Mouse (Mus musculus) left cerebral cortex, postnatal 4 days (tissue): ENCODE measurements around the gene Hist2h3c1. TPM values are rescaled to one million over a fixed set of nuclear protein-coding genes. Genes with fewer than 3 reads are reported as not detected.
"Not testable (repeated sequence)": the region's sequence is repeated elsewhere in the genome, so short reads cannot be mapped to it uniquely, and the experiment has no call there.

Experiments
- DNase-seq: peaks from one replicate; pipeline ENCODE4 v3.0.0-alpha.2; 2022
- intact Hi-C: fragments of 180-260 bp; cut with DNase I; formaldehyde crosslinking; loops from one replicate; pipeline ENCODE4 v1.15.1; 2025
- total RNA-seq, 2 experiments: library from RNA; stranded (reverse); gene quantifications; 2 replicates each; pipeline ENCODE4 v1.2.3; 2021

The Hist2h3c1 gene
- total RNA-seq, 2 experiments from 2014 or later, result 0.90 TPM; not detected in 1

DNA sequence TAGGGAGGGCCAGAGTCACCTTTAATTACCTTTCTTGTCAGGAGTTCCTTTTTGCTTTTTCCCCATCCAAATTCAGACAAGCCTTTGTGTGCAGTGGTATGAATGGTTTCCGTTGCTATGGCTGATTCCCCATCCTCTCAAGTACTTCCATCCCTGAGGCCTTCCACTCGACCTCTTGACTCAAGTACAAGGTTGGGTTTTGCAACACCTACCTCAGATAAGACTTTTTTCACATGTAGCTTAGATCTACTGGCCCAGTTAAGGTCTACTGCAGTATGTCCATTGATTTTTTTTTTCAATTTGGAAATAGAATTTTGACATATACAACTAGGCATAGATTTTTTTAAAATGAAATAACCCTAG is 14.7 kb upstream of the Hist2h3c1 start:
- DNase-seq, result no peak
- intact Hi-C loops, result no loop called here

DNA sequence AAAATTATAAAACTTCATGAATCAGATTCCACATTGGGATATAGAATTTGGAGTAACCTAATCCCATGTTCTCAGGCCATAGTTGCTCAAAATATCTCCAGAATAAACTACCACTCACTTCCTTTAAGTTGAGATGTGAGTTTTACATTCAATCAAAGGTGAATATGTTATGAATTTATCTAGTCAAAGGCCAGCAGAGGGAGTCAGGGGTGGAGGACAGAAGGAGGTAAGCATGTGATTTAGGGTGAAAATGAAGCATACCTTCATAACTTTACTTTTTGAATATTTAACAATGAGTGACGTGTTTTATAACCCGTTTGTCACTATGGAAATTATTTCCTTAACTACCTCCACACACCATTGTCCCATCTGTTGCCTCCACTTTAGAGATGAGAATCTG is 11.6 kb upstream of the Hist2h3c1 start:
- DNase-seq, result no peak
- intact Hi-C loops, result no loop called here

DNA sequence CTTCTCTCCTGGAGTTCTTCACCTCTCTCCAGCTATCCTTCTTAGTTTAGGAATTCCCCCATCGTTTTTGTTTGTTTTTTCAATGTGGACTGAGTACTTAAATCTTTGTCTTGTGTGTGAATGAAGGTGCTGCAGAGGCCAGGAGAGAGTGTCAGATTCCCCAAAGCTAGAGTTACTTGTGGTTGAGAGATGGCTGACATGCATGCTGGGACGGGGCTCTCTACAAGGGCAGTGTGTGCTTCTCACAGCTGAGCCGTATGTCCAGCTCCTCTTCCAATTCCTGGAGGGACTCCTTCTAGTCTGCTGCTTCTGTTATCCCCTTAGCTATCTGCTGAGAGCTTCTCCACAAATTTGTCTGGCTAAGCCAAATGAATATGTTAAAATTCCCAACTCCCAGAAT is 10.6 kb upstream of the Hist2h3c1 start:
- intact Hi-C loops, result no loop called here
- no peak for DNase-seq

DNA sequence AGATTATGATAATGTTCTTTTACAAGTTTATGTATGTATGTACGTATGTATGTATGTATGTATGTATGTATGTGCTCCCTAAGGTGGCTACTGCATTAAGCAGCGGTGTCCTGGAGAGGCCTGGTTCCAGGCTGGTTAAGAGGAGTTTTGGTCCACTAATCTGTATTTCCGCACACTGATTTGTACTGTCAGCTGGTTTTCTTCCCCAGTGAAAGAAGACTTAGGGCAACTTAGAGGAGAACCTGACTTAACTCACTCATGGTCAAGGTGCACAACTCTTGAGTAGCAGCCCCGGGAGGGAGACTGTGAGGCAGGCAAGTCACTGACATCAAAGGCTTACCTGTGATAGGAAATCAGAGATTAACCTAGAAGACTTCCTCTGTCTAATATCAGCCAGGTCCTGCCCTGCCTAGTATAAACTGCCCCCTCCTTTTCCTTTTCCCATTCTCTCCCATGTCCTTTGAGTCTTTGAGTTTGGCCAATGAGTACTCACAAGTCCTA is 9.6 kb upstream of the Hist2h3c1 start:
- no peak for DNase-seq
- intact Hi-C loops, result no loop called here

DNA sequence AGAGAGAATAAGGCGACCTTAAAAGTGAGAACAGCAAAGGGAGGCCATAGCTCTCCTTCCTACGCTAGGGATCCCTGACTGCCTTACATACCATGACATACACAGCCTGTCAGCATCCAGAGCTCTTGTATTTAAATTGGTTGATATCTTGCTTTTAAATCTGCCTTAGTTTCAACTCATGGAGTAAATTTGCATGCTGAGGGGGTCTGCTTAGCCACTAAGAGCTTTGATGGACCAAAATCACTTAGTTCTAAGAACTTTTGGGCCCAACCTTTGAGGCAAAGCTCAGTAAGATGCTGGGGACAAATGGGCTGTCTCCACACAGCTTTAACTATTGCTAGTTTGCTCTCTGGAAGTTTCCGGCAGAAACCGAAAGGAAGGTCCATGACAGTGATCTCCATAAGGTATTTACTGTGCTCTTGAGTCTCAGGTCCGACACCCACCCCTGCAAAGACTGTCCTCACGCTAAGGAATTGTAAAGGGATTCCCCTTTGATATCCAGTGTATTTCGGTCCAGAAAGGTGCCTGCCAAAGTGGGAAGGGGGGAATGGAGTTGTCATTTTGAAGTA is 9.1 kb upstream of the Hist2h3c1 start:
- intact Hi-C loops, result no loop called here
- no peak for DNase-seq

DNA sequence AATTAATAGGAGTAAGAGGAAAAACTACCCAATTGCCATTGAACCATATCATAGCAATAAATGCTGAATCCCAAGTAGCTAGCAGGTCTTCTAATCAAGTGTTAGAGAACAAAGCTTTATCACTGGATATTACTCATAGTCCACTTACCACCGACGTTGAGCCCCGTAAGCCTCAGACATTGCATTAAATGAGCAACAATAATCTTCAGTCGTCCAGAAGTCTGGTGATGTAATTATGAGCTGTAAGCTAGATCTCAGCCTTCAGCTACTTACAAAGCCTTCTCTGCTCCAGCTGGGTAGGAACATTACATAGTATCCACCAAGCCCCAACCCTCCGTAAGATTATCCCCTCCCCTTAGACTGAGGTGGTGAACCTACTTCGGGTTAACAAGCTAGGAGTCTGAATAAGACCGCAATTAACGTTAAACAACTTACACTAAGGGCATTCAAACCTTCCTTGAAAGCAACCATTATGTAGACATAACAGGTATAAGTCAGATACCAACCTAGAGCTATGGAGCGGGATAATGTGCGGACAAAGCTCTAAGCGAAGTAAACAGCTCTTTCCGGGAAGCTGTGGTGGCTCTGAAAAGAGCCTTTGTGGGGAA is 8.5 kb upstream of the Hist2h3c1 start:
- intact Hi-C loops, result no loop called here
- no peak for DNase-seq

DNA sequence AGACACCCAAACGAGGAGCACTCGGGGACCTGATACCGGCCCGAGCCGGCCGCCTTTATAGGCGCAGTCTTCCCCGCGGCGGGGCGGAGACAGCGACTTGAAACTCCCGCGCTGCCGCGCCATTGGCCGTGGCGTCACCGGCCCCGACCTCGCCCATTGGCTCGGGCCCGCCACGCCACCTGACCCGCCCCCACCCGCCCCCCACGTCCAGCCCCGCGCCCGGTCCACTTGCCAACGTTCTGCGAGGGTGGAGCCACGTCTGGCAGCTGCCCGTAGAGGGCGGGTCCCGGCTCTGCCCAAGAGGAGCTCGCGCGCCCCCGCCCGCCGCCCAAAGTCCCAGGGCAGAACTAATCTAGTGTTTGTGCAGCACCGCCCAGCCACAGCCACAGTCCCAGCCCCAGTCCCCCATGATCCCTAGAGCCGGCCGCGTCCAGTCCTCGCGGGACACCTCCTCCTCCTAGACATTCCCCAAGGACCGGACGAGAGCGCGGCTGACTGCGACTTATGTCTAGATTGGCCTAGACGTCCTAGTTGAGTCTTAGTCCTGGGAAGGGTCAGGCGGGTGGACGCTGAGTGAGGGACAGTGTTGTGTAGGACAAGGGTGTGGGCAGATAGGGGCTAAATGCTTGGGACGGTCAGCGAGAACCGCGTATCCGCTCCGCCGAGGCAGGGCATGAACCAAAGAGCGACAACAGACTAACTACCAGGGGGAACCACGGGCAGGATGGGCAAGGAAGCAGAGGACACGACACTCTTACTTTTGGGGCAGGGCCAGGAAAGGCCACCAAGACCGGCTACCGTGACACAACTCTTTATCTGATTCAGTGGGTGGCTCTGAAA is 7.3 kb upstream of the Hist2h3c1 start, which contains the start of gene Hist2h3c2:
Gene Hist2h3c2, minus strand, starts transcription at position 174 of the 840 bp plus-strand sequence.
- peak; percentile 56 for DNase-seq
- intact Hi-C loops, result not testable (repeated sequence)

DNA sequence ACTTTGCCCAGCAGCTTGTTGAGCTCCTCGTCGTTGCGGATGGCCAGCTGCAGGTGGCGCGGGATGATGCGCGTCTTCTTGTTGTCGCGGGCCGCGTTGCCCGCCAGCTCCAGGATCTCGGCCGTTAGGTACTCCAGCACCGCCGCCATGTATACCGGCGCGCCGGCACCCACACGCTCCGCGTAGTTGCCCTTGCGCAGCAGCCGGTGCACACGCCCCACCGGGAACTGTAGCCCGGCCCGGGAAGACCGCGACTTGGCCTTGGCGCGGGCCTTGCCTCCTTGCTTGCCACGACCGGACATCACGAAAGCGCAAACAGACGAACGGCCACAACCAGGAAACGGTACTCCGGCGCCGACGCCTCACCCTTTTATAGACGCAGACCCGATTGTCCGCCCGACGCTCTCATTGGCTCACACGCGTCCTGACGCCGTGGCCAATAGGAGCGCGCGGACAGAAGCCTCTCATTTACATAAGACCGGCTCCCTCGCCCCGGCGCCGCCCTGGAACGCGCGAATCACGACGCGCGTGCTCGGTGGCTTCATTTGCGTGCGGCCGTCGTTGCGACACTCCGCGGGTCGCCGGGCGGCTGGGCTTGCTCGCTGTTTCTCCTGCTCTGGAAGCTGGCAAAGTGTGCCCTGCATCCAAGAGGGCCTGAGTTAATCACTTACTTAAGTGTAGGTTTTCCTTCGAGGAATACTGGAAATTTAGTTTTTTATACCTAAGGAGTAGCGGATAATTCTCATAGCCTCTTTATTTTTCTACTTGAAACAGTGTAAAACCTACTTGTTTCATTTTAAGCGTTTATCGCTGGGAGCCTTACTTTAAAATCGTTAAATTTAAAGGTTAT is 6.3 kb upstream of the Hist2h3c1 start, which contains the start of gene Hist2h2aa2:
Gene Hist2h2aa2, minus strand, starts transcription at position 328 of the 850 bp plus-strand sequence.
- intact Hi-C loops, result not testable (repeated sequence)

DNA sequence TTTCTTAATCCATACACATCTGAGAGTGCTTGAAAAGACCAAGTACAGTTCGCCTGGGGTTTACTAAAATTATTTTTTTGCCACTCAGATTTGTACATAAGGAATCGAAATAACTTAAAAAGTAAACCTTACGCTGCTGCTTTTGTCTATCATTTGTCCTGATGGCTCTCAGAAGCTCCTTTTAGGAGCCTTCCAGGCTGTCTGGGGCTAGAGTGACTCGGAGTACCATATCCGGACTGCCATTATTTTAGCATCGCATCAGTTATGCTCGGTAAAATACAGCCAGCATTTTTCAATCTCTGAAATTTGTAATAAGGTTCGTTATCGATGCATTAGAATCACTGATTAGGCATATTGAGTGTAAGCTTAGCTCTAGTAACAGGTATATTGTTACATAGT is 5.7 kb upstream of the Hist2h3c1 start:
- intact Hi-C loops, result no loop called here
- DNase-seq, result no peak

More for the DNA sequence above, 6.3 kb upstream of the Hist2h3c1 start, which contains the start of gene Hist2h2aa2:
- DNase-seq, result peak; percentile 93

DNA sequence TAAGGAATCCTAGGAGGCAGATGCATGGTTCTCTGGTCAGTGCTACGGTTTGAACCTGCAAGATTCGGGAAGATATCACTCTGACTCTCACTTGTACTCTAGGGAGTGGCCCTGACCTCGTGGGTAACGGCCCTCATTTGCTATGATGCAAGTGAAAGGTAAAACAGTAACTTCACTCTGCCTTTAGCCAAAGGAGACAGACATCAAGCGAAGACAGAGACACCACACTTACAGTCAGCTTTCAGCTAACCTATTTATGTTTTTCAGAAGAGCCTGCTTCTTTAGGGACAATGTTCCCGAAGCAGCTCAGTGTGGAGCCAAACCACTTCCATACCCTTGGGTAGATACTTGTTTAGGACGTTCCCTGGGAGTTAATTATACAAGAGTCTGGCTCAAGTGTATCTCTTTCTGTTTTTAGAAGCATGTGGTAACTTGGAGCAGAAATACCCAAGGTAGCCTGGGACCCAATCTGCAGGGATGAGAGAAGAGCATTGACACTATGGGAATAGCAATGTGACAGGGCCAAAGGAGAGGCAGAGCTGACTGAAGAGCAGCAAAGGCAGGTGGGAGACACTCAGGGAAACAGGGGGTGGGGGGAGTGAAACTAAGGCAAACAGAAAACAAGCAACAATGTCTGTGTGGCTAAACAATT is 2.4 kb upstream of the Hist2h3c1 start:
- no peak for DNase-seq
- intact Hi-C loops, result no loop called here

DNA sequence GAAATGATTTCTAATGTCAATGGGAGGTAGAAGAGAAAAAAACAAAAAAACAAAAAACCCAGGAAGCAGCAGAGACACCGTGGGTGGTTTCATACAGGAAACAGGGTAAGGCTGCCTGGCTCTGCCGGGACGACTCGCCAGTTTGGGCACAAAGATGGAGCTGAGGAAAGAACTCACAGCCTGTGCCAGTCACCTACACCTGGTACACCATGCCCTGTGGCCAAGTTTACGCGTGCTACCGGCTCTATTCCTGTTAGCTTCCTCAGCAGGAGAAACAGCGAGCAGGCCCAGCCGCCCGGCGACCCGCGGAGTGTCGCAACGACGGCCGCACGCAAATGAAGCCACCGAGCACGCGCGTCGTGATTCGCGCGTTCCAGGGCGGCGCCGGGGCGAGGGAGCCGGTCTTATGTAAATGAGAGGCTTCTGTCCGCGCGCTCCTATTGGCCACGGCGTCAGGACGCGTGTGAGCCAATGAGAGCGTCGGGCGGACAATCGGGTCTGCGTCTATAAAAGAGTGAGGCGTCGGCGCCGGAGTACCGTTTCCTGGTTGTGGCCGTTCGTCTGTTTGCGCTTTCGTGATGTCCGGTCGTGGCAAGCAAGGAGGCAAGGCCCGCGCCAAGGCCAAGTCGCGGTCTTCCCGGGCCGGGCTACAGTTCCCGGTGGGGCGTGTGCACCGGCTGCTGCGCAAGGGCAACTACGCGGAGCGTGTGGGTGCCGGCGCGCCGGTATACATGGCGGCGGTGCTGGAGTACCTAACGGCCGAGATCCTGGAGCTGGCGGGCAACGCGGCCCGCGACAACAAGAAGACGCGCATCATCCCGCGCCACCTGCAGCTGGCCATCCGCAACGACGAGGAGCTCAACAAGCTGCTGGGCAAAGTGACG is 1.2 kb upstream of the Hist2h3c1 start, which contains the start of gene Hist2h2aa1:
Gene Hist2h2aa1, plus strand, starts transcription at position 495 of the 884 bp plus-strand sequence.
- intact Hi-C loops, result not testable (repeated sequence)
- peak; percentile 84 for DNase-seq

DNA sequence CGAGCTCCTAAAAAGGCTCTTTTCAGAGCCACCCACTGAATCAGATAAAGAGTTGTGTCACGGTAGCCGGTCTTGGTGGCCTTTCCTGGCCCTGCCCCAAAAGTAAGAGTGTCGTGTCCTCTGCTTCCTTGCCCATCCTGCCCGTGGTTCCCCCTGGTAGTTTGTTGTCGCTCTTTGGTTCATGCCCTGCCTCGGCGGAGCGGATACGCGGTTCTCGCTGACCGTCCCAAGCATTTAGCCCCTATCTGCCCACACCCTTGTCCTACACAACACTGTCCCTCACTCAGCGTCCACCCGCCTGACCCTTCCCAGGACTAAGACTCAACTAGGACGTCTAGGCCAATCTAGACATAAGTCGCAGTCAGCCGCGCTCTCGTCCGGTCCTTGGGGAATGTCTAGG is 467 bp upstream of the Hist2h3c1 start:
- intact Hi-C loops, DNase-seq: not testable (repeated sequence)

DNA sequence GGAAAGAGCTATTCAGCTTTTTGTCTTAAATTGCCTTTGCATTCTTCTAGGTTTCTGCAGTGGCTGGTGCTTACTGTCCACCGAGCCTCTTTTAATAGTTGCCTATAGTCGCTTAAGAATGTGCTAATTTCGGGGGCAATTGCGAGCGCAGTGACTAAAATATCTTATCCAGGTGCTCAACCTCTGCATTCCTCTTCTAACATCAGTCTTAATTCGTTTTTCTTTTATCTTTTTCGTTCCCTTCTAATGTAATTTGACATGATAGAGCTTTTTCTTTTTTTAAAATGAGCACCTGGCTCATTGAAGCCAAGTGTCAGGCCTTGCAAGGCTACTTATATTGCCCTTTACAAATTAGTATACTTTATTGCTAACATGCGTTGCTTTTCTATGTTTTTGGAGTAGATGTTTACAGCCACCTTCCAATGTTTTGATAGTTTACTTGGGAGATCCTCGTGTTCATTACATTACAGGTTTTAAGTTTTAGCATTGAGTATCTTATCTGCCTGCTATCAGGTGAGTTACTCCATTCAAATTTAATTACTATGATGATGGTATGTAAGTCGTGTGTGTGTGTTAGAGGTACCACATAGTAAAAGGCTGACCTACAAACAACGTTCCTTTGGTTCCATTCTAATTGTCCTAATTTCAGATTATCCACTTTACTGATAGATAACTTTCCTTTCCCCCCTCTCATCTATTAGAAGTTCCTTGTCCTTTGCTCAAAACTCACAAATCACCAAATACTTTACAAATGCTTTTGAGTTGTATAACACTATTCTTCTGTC is 1.1 kb downstream of the Hist2h3c1 start:
- no peak for DNase-seq
- intact Hi-C loops, result no loop called here

DNA sequence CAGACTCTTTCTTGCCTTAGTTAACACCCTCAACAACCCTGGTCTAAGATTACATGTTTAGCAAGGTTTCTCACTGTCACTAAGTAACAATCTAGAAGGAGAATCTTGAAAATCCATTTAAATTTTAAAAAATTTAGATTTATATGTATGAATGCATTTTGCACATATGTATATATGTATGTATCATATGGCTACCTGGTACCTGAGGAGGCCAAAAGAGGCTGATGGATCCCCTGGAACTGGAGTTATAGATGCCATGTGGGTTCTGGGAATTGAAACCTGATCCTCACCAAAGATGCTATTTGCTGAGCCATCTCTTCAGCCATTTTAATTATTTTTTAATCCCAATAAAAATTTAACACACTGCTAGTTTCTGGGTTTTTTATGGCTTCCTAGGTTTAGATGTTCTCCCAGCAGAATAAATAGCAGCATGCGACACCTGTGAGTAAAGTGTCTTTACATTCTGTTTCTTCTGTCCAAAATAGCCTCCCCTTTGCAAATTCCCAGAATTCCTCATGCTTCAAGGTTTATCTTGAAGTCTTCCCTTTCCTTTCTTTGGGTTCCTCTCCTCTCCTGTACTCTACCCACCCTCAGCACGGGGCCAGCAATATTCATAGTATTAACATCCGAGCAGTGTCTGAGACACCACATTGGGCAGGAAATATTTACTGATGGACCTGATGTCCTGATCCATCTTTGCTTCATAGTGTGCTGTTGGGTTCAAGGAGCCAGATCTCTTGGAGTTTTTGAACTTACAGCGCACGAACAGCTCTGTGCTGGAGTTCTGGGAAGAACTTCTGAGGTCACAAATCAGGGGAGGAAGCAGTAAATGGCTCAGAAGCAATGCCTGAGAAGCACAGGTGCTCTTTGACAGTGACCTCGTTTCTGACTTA is 1.9 kb downstream of the Hist2h3c1 start:
- intact Hi-C loops, result no loop called here
- DNase-seq, result no peak

DNA sequence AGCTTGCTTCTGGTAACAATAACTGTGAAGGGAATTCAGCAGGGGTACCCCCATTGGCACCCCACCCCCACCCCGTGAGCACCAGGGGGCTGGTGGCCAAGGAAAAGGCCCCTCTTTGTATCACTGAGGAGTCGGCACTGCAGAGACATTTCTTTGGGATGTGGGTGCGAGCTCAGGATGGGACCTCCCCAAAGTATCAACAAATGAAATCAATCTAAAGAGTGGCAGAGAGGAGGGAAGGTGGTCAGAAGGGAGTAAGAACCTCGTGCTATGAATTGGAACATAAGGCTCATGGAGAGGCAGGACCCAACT is 2.5 kb downstream of the Hist2h3c1 start:
- intact Hi-C loops, result no loop called here
- DNase-seq, result no peak

DNA sequence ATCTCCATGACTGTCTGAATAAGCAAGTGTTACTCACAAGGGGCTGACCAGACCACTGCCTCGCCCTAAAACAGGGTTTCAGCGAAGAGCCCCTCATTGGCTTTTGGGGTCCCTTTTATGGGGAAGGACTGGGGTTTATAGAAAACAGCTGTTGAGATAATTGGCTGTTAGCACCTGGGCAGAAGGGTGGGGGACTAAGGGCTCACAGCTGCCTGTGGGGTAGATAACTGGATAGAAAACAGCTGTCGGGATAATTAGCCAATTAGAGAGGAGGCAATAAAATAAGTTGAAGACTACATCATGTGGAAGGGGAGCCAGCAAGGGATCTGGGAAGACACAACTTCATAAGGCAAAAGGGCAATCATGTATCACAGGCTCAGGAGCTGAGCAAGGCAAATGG is 4.4 kb downstream of the Hist2h3c1 start:
- intact Hi-C loops, result no loop called here
- DNase-seq, result no peak

DNA sequence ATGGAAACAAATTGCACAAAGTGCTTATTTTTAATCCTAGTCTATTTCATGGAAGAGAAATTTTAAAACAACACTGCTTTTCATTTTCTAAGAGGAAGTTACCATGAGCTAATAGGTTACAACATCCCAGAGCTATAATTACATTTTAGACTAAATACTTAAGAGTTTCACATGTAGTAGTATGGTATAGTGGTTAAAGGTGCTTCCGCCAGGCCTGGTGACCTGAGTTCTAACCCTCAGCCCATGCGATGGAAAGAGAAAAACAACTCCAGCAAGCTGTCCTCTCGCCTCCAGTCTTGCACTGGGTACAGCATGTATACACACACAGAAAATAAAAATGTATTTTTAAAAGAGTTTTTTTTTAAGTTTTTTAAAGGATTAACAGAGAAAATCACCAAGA is 5.3 kb downstream of the Hist2h3c1 start:
- DNase-seq, result no peak
- intact Hi-C loops, result no loop called here
